Mouse (Mus musculus): ENCODE data around the gene Dnm3. TPM values are rescaled to one million over a fixed set of nuclear protein-coding genes. Genes with fewer than 3 reads are reported as not detected.
A peak's percentile ranks its signal among the peaks of the same experiment; 100 is the strongest.

Dnm3 gene
- polyA plus RNA-seq, 1 experiment from 2014 or later, result 21.1 TPM

DNA sequence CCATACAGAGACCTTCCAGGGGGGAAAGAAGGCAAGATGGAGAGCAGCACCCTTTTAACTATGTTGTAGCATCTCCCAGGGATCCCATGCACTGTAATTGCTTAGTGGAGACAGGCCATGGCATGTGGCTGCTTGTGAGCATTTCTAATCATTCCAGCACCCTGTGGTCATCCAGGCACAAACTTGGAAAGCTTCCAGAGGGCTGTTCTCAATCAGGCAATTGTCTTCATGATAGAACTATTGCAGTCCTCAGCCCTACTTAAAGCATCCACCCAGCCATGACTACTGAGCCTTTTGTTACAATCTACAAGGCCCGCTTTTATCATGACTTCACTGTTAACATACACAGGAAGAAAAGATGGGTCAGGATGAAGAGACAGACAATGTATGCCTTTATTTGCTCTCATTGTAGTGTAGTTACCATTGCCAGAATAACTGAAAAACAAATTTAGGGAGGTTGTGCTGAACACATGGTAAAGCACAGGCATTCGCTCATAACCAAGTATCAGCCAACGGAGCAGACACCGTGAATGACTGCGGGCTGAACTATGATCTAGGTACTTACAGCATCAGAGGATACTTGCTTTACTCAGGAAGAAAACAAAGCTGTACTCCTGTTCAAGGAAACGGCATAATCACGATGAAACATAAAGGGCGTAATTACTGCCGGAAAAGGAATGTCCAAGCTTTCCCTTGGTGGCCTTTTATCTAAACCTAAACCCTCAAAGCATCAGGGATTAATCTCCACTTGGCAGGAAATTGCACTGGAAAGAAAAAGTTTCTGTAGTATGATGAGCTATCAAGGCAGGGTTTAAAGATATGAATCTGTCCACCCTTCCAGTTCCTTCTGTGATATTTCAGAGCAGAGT is 280.8 kb downstream of the Dnm3 start:
- Histone ChIP-seq H3K4me2 (replicated peaks) (no peak overlapping the region), H3K27ac (peak overlapping the region; percentile 67), H3K9me3 (no peaks in the 10 kb centered on the region), H3K27me3 (no peaks in the 10 kb centered on the region), H3K4me3 (no peak overlapping the region), H3K9ac (no peak overlapping the region), H3K4me1 (peaks cover 15% of the 10 kb centered on the region), H3K36me3 (no peaks in the 10 kb centered on the region)
- WGBS, result 57% methylated on average over 9 of the region's 9 CpGs
- 0 out of 2 replicates have a peak, but pooled peaks have one; percentile 15 for ATAC-seq (ENCODE audit: insufficient number of reproducible peaks, insufficient read depth, low FRiP score, low TSS enrichment)

DNA sequence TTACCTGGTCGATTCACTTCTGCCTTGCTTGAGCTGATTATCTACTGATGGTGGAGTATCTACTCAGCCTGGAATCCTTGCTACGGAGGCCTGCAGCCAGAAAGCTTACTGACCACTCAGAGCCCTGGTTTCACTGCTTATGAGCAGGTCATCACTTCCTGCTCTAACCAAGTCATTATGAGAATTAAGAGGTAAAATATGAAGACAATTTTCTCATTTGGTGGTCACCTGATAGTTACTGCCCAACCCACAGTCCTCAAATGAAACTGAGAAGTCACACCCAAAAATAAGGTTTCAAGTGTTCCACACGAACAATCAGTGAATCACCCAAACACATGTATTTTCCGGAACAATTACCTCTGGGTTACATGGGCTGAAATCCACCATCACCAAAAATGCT is 289.1 kb downstream of the Dnm3 start:
- peaks cover 39% of the 10 kb centered on the region for H3K4me1 ChIP-seq
- 82% methylated on average over 4 of the region's 4 CpGs for WGBS
- H3K27me3 ChIP-seq, result no peaks in the 10 kb centered on the region
- H3K9ac ChIP-seq, result no peak overlapping the region
- H3K9me3 ChIP-seq, result no peaks in the 10 kb centered on the region
- no peak overlapping the region for H3K4me3 ChIP-seq
- no peak overlapping the region for H3K4me2 ChIP-seq (replicated peaks)
- H3K27ac ChIP-seq, result peak overlapping the region; percentile 97
- ATAC-seq (ENCODE audit: insufficient number of reproducible peaks, insufficient read depth, low FRiP score, low TSS enrichment), result no peak
- H3K36me3 ChIP-seq, result no peaks in the 10 kb centered on the region

DNA sequence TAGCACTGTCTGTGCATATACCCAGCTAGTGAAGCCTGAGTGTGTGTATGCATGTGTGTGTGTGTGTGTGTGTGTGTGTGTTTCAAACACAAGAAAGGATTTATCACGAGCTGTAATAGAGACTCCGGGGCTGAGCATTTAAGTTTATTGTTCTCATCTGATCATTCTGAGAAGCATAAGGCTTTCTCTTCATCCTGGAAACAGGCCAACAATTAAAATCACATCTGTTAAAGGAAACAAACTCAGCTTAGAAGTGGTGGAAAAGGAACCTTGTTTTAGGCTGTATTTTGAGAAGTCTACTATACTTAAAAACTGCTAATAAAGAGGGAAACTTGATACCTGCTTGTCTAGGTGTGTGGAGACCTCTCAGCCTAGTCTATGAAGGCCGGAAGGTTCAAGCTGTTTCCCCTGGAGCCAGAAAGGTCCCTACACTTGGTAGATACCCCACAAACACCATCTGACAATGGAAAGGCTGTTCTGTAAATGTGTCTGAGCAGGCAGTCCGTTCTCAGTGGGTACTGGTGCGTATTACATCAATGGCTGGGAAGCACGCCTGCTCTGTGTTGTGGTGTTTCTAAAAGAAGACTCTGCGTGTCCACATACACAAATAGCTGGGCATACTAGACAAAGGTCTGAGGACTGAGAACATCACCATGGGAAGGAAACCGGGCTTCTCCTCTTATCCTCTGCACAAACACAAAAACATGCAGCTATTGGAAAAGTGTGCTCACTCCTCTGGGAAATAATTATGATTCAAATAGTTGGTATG is 290.3 kb downstream of the Dnm3 start:
- peaks cover 50% of the 10 kb centered on the region for H3K4me1 ChIP-seq
- H3K9ac ChIP-seq, result no peak overlapping the region
- ATAC-seq (ENCODE audit: insufficient number of reproducible peaks, insufficient read depth, low FRiP score, low TSS enrichment), result peak; percentile 65
- no peaks in the 10 kb centered on the region for H3K27me3 ChIP-seq
- peak overlapping the region; percentile 23 for H3K4me2 ChIP-seq (replicated peaks)
- no peak overlapping the region for H3K4me3 ChIP-seq
- no peaks in the 10 kb centered on the region for H3K36me3 ChIP-seq
- peak overlapping the region; percentile 97 for H3K27ac ChIP-seq
- no peaks in the 10 kb centered on the region for H3K9me3 ChIP-seq
- WGBS, result 19% methylated on average over 8 of the region's 8 CpGs

DNA sequence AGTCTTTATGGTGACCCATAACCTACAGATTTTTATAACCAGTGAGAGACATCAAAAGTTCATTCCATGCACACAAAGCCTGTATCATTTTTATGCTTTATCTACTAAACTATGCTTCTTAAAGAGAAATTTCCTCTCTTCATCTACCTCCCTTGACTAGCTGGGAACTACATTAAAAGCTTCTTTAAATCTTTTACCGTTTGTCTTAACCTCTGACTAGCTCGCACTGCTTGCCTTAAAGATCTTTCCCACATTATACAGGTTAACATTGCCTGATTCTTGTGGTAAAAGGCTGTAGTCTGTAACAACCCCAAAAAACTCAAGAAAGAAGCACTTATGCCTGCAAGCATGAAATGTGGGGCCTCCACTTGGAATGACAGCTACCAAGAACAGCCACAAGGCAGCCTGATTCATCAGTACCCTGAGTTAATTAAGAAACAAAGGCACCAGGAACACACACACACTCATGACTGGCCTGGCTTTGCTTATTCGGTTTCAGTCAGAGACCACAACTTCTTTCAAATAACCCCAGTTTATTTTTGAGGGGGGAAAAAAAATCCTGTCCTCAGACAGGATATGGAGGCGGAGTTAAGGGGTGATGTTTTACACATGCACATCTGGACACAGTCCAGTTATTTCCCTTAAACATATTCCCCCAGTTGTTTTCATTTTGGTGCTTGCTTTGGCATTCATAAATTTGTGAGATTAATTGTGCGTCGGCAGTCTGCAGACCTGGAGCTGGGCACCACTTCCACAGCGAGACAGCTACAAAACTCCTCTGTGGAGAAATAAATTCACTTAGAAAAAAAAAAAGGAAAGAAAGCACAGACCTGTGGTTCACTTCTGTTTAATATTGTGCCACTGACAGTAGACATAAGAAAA is 291.1 kb downstream of the Dnm3 start:
- H3K4me1 ChIP-seq, result peaks cover 52% of the 10 kb centered on the region
- no peaks in the 10 kb centered on the region for H3K9me3 ChIP-seq
- 22% methylated on average over 7 of the region's 7 CpGs for WGBS
- H3K4me3 ChIP-seq, result no peak overlapping the region
- no peak overlapping the region for H3K9ac ChIP-seq
- no peaks in the 10 kb centered on the region for H3K36me3 ChIP-seq
- peak overlapping the region; percentile 23 for H3K4me2 ChIP-seq (replicated peaks)
- no peaks in the 10 kb centered on the region for H3K27me3 ChIP-seq
- ATAC-seq (ENCODE audit: insufficient number of reproducible peaks, insufficient read depth, low FRiP score, low TSS enrichment), result peak; percentile 44
- peak overlapping the region; percentile 97 for H3K27ac ChIP-seq

DNA sequence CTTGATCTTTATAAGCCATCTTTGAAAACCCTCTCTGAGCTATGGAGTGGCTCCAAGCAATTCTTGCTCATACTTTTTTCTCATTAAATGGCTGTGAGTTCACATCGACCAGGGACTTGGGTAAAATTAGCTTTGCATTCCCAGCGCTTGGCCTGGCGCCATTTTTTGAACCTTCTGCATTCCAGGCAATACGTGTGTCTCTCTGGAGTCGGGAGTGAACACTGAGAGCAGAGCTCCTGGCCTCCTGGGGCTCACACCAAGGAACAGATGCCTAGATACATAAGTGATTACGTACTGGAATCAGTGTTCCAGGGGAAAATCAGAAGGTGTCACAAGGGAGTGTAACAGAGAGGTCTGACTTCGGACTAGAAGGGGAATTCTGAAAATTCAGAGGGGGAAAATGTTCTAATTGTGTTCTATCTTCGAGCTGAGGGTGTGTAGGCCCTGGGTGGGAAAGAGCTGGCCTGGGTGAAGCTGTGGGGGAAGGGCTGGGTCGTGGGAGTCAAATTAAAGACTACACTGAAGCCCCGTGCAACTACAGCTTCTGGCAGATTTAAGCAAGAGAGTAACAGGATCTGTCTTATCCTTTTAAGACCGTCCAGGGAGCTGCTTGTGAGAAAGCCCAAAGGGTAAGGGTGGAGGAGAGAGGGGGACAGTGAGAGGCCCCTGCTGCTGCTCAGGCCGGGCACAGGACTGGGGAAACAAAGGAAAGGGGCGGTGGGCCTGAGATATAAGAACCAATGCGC is 293.7 kb downstream of the Dnm3 start:
- H3K27ac ChIP-seq, result peak overlapping the region; percentile 91
- H3K9ac ChIP-seq, result 0 out of 2 replicates have a peak overlapping the region, but pooled peaks have one; percentile 19
- peaks cover 60% of the 10 kb centered on the region for H3K4me1 ChIP-seq
- H3K36me3 ChIP-seq, result no peaks in the 10 kb centered on the region
- no peak overlapping the region for H3K4me2 ChIP-seq (replicated peaks)
- no peaks in the 10 kb centered on the region for H3K9me3 ChIP-seq
- WGBS, result 30% methylated on average over 14 of the region's 14 CpGs
- ATAC-seq (ENCODE audit: insufficient number of reproducible peaks, insufficient read depth, low FRiP score, low TSS enrichment), result peak; percentile 55; the same call in 1 of the 2 replicates
- no peaks in the 10 kb centered on the region for H3K27me3 ChIP-seq
- H3K4me3 ChIP-seq, result no peak overlapping the region

DNA sequence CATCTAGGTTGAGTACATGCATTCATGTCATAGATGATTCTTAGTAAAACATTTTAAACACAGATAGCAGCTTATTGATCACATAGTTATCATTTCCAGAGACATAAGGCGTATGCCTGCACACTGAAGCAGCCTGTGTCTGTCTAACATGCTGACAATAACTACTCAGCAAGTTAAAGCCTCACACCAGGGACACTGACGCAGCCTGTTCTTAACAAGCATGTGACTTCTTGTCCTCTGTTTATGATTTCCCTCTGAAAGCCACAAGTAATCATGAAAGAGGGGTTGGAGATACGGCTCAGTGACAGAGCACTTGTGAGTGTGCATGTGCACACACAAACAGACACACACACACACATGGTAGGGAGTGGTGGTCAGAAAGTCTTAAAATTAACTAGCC is 294.4 kb downstream of the Dnm3 start:
- Histone ChIP-seq H3K9me3 (no peaks in the 10 kb centered on the region), H3K27me3 (no peaks in the 10 kb centered on the region), H3K4me2 (replicated peaks) (no peak overlapping the region), H3K9ac (no peak overlapping the region), H3K4me3 (no peak overlapping the region), H3K36me3 (no peaks in the 10 kb centered on the region), H3K27ac (peak overlapping the region; percentile 91), H3K4me1 (peaks cover 57% of the 10 kb centered on the region)
- 48% methylated on average over 3 of the region's 3 CpGs for WGBS
- no peak for ATAC-seq (ENCODE audit: insufficient number of reproducible peaks, insufficient read depth, low FRiP score, low TSS enrichment)

DNA sequence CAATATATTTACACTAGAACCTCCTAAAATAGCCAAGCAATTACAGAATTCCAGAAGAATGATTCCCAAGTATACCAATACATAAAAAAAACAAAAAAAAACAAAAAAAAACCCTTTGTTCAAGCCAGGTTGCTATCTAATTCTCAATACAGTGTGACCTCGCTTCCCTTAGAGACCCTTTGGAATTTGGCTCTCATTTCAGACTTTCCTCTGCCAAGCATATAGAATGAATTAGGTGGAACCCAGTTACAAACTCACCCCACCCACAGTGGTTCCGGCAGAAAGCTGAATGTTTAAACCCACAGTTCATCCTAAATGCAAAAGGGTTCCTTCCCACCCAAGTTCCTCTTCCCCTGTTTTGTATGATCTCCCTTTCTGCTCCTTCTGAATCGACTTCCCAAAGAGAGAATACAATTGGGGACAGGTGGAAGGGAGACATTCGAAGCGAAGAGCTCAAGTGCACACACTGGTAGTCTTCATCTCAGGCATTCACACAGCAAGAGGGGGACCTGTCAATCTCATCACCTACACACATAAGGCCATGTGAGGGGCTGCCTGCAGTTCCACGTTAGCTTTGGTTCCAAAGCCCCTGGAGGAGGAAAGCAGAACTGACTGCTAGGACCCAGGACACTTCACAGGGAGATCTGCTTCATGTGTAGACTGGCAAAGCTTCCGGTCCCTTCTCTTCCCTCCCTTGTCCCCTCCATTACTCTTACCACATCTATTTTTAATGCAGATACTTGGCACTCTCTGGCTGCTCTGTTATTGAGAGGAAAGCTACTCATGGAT is 296.5 kb downstream of the Dnm3 start:
- no peak overlapping the region for H3K4me2 ChIP-seq (replicated peaks)
- no peak overlapping the region for H3K4me3 ChIP-seq
- H3K27me3 ChIP-seq, result no peaks in the 10 kb centered on the region
- no peak overlapping the region for H3K9ac ChIP-seq
- no peak for ATAC-seq (ENCODE audit: insufficient number of reproducible peaks, insufficient read depth, low FRiP score, low TSS enrichment)
- no peaks in the 10 kb centered on the region for H3K36me3 ChIP-seq
- peak overlapping the region; percentile 58; the same call in 1 of the 2 replicates for H3K27ac ChIP-seq
- H3K4me1 ChIP-seq, result peaks cover 39% of the 10 kb centered on the region
- H3K9me3 ChIP-seq, result no peaks in the 10 kb centered on the region
- 58% methylated on average over 7 of the region's 7 CpGs for WGBS

DNA sequence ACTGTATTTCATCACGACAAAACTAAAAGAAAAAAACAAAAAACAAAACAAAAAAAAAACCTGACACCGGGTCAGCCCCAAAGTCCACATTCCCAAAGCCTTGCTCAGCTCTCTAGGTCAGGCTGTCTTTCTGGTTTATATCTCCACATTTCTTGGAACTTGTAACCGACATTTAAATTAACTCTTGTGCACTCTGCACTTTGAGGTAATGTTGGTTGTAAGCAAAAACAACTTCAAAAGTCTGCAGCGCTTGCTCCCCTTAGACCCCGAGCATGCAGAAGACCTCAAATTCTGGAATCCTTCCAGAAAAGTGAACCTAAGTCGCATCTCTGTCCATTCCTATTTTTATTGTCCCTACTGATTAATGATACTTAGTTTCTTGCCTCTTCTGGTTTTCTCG is 297.4 kb downstream of the Dnm3 start:
- Histone ChIP-seq H3K4me2 (replicated peaks) (no peak overlapping the region), H3K4me3 (no peak overlapping the region), H3K4me1 (peaks cover 33% of the 10 kb centered on the region), H3K36me3 (no peaks in the 10 kb centered on the region), H3K27ac (no peak overlapping the region), H3K9me3 (no peaks in the 10 kb centered on the region), H3K27me3 (no peaks in the 10 kb centered on the region), H3K9ac (no peak overlapping the region)
- 54% methylated on average over 7 of the region's 7 CpGs for WGBS
- no peak for ATAC-seq (ENCODE audit: insufficient number of reproducible peaks, insufficient read depth, low FRiP score, low TSS enrichment)

DNA sequence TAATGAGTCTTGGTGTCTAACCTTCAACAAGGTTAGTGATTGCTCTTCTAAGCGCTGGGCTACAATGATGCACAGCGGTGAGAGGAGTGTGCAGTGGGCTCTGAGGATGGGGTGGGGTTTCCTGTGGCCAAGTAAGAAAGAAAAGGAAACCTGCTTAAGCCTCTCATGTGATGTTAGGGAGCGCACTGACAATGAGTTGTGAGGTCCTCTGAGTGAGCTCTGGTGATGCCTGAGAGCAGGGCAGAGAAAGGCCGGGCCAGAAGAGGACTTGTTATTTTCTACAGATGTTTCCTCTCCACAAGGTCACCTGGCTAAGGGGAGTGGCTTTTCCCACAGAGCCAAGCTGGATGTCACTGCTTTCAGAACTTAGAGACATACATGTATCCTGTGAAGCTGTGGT is 298.4 kb downstream of the Dnm3 start:
- H3K4me3 ChIP-seq, result no peak overlapping the region
- ATAC-seq (ENCODE audit: insufficient number of reproducible peaks, insufficient read depth, low FRiP score, low TSS enrichment), result no peak
- 82% methylated on average over 4 of the region's 4 CpGs for WGBS
- no peak overlapping the region for H3K4me2 ChIP-seq (replicated peaks)
- H3K27ac ChIP-seq, result peak overlapping the region; percentile 46; the same call in 1 of the 2 replicates
- H3K36me3 ChIP-seq, result no peaks in the 10 kb centered on the region
- no peaks in the 10 kb centered on the region for H3K27me3 ChIP-seq
- no peak overlapping the region for H3K9ac ChIP-seq
- no peaks in the 10 kb centered on the region for H3K9me3 ChIP-seq
- H3K4me1 ChIP-seq, result peaks cover 27% of the 10 kb centered on the region

DNA sequence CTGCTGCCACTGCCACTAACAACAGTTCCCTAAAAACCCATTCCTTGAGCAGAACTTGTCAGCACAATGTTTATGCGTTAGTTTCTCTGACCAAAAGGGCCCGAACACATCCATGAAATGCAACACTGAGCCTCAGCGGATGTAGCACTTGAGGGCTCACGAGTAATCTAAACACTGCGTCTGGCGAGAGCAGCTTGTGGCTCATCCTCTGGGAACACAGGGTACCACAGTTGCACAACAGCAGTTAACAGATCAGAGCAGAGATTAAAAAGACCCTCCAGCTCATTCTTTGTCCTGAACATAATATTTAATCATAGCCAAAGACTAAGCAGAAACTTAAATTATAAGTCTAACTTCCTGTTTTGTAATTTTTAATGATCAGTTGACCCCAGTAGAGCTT is 305.0 kb downstream of the Dnm3 start:
- Histone ChIP-seq H3K9me3 (no peaks in the 10 kb centered on the region), H3K27me3 (no peaks in the 10 kb centered on the region), H3K36me3 (no peaks in the 10 kb centered on the region), H3K4me1 (peaks cover 6% of the 10 kb centered on the region; the same call in 1 of the 2 replicates), H3K4me3 (no peak overlapping the region), H3K27ac (peak overlapping the region; percentile 65), H3K9ac (no peak overlapping the region), H3K4me2 (replicated peaks) (no peak overlapping the region)
- ATAC-seq (ENCODE audit: insufficient number of reproducible peaks, insufficient read depth, low FRiP score, low TSS enrichment), result no peak
- 42% methylated on average over 6 of the region's 6 CpGs for WGBS

Measured in embryonic facial prominence, embryonic 12.5 days (tissue).